Mouse (Mus musculus) small intestine, adult 2 months (tissue): ENCODE measurements around the gene Megf11.

Experiments used
- CTCF ChIP-seq: fragments of 200-500 bp; IDR thresholded peaks from 2 replicates; pipeline ENCODE4 v1.5.1; 2012; ENCODE audit warnings: low read depth, mild to moderate bottlenecking, control low read depth, inconsistent platforms, low read length, moderate library complexity, mixed read lengths; ENCODE audit not compliant: insufficient replicate concordance, insufficient read length; ENCODE audit errors: extremely low read depth
- POLR2A ChIP-seq: fragments of 200-500 bp; IDR thresholded peaks from 2 replicates; pipeline ENCODE4 v1.6.1; 2012; ENCODE audit warnings: low read depth, mild to moderate bottlenecking, control low read depth, inconsistent platforms, low read length, moderate library complexity

GRCm38 (mm10) chr9:64546344-64546991 is 161.0 kb downstream of the Megf11 start:
- no peak for TF ChIP-seq CTCF
- no peak for TF ChIP-seq POLR2A
